Mouse (Mus musculus) forebrain, embryonic 16.5 days (tissue): ENCODE data around the gene Prr5. TPM values are rescaled to one million over a fixed set of nuclear protein-coding genes. Genes with fewer than 3 reads are reported as not detected.

Experiments used
- ATAC-seq: fragments of 200-750 bp; cut with Nextera tagmentation; 2 replicates; pipeline ENCODE4 v1.8.0; 2017; ENCODE audit warnings: mild to moderate bottlenecking, moderate library complexity
- H3K27ac ChIP-seq: fragments of 300-500 bp; sonication (generic); 2 replicates; pipeline ENCODE4 v1.5.1; 2014; ENCODE audit warnings: low read length, control low read depth
- H3K27me3 ChIP-seq: fragments of 300-500 bp; sonication (generic); replicated peaks from 2 replicates; pipeline ENCODE4 v1.6.1; 2014; ENCODE audit warnings: low read length; ENCODE audit not compliant: control insufficient read depth, insufficient read depth
- H3K36me3 ChIP-seq: fragments of 300-500 bp; sonication (generic); 2 replicates; pipeline ENCODE4 v1.6.1; 2014; ENCODE audit not compliant: control insufficient read depth, insufficient read depth
- H3K4me1 ChIP-seq: fragments of 300-500 bp; sonication (generic); replicated peaks from 2 replicates; pipeline ENCODE4 v1.6.1; 2014; ENCODE audit warnings: low read length; ENCODE audit not compliant: control insufficient read depth, insufficient read depth
- H3K4me2 ChIP-seq: fragments of 300-500 bp; sonication (generic); 2 replicates; pipeline ENCODE4 v1.6.1; 2014; ENCODE audit warnings: mild to moderate bottlenecking, low read length, control low read depth
- H3K4me3 ChIP-seq: fragments of 300-500 bp; sonication (generic); replicated peaks from 2 replicates; pipeline ENCODE4 v1.5.1; 2014; ENCODE audit warnings: mild to moderate bottlenecking, low read length, control low read depth
- H3K9ac ChIP-seq: fragments of 300-500 bp; sonication (generic); replicated peaks from 2 replicates; pipeline ENCODE4 v1.6.1; 2014; ENCODE audit warnings: low read depth, low read length, control low read depth
- H3K9me3 ChIP-seq: fragments of 300-500 bp; sonication (generic); 2 replicates; pipeline ENCODE4 v1.6.1; 2016; ENCODE audit warnings: low read length; ENCODE audit not compliant: control insufficient read depth
- WGBS: fragments of 180-500 bp; shearing (Covaris S2); extraction: QIAGEN DNeasy Blood & Tissue Kit; methylation state at CpG from one replicate; pipeline ENCODE4 v1.1.7; 2014; 5-methylcytosine and 5-hydroxymethylcytosine counted together
- polyA plus RNA-seq: library from polyadenylated mRNA; unstranded; fragments of >200 nt; fragmentation: Nextera tagmentation; extraction: Ambion mirVana; gene quantifications from 2 replicates; pipeline ENCODE4 v1.2.1, GENCODE M21; 2015

Prr5 gene
- polyA plus RNA-seq, 1 experiment from 2014 or later = 16.4 TPM

DNA sequence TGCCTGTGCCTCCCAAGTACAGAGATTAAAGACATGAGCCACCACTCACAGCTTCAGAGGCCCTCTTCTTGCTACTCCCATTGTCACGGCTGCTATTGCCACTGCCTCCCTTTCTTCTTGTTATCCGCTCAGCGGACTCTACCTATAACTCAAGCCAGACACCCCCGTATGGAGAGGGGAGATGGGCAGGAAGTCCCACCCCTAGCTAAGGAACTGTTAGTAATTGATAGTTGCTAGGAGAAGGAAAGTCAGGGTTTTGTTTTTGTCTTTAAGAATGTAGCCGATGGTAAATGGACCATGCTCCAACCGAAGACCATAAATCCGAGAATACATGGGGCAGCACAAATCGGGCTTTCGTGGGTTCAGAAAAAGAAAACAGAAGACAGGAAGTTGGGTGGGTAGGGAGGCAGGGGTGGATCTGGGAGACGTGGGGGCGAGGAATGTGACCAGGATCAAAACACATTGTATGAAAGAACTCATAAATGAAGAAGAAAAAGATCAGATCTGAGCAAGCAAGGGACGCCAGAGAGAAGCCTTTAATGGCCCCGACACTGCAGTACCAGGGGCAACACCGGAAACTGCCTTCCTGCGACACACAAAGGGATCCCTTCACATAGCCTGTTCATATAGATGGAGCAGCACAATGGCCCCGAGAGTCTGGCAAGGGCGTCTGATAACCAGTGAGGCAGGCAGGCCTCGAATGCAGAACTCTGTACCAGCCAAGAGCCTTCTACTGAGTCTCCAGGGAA is 62.4 kb downstream of the Prr5 start:
- no peak for ATAC-seq
- Histone ChIP-seq H3K4me3 (no peak overlapping the region), H3K36me3 (no peaks in the 10 kb centered on the region), H3K9me3 (no peaks in the 10 kb centered on the region), H3K27ac (no peak overlapping the region), H3K4me2 (no peak overlapping the region), H3K4me1 (peaks cover 8% of the 10 kb centered on the region; the same call in 1 of the 2 replicates), H3K27me3 (no peaks in the 10 kb centered on the region), H3K9ac (no peak overlapping the region)
- 62% methylated on average over 18 of the region's 18 CpGs for WGBS

DNA sequence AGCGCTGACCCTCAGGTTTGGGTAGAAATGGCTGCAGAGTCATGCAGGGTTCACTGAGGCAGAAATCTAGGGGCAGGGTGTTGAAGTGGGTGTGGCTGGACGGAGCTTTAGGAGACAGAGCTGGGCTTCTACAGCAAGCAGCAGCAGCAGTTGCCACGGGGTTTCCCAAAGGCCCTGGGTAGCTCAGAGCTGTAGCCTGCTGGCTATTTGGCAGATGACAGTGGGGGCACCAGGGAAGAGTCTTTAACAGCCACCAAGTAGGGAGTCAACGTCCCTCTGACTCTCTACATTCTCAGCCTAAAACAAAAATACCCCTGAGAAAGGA is 63.0 kb downstream of the Prr5 start:
- Histone ChIP-seq H3K9ac (no peak overlapping the region), H3K27me3 (no peaks in the 10 kb centered on the region), H3K4me1 (peaks cover 8% of the 10 kb centered on the region; the same call in 1 of the 2 replicates), H3K27ac (no peak overlapping the region), H3K9me3 (no peaks in the 10 kb centered on the region), H3K4me2 (no peak overlapping the region), H3K36me3 (no peaks in the 10 kb centered on the region), H3K4me3 (no peak overlapping the region)
- 56% methylated on average over 4 of the region's 4 CpGs for WGBS
- no peak for ATAC-seq

DNA sequence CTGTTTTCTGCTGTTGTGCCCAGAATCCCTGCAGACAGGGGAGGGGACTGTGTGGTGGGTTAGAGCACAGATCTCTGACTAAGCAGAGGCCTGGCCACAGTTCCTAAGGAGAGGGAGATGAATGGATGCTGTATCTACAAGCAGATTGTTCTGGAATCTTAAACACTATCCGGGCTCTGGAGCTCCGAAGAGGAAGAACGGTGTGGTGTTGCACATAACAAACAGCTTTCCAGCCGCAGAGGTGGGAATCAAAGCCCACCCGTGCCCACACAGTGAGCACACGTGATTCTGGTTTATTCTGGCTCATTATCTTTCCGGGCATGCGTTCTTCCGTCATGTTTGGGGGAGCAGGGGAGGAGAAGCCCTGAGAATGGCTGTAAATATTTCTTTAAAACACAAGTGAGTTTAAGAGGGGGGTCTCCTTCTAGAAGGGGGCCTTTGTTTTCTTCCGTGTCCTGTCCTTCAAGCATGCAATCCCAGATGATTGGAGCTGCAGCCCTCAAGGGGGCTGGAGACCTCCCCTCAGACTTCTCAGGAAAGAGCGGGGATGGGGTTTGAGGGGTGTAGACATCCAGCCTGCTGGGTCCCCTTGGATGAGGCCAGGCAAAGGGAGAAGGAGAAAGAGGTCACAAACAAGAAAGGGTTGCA is 67.0 kb downstream of the Prr5 start:
- Histone ChIP-seq H3K36me3 (no peaks in the 10 kb centered on the region), H3K9ac (no peak overlapping the region), H3K4me1 (peaks cover 5% of the 10 kb centered on the region; the same call in 1 of the 2 replicates), H3K27ac (peak overlapping the region; percentile 30; the same call in 1 of the 2 replicates), H3K9me3 (no peaks in the 10 kb centered on the region), H3K4me2 (peak overlapping the region; percentile 30), H3K4me3 (no peak overlapping the region), H3K27me3 (no peaks in the 10 kb centered on the region)
- 26% methylated on average over 11 of the region's 11 CpGs for WGBS
- peak; percentile 80 for ATAC-seq

DNA sequence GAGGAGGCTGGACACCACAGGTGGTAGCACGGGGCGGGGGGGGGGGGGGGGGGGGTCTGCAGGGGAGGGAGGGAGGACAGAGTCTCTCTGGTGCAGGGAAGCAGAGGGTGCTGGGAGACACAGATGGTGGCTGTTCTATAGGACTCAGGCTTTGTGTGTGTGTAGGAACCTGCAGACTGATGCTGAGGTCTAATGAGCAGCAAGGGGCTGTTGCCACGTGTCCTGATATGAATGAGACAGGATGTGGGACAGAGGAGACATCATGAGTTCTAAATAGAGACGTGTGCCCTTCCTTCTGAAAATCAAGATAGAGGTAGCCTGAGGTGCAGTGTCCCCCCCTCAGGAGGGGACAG is 67.5 kb downstream of the Prr5 start:
- peaks cover 5% of the 10 kb centered on the region; the same call in 1 of the 2 replicates for H3K4me1 ChIP-seq
- H3K4me2 ChIP-seq = no peak overlapping the region
- peak; percentile 36; the same call in 1 of the 2 replicates for ATAC-seq
- no peaks in the 10 kb centered on the region for H3K27me3 ChIP-seq
- H3K36me3 ChIP-seq = no peaks in the 10 kb centered on the region
- H3K9ac ChIP-seq = no peak overlapping the region
- H3K27ac ChIP-seq = no peak overlapping the region
- no peaks in the 10 kb centered on the region for H3K9me3 ChIP-seq
- 28% methylated on average over 3 of the region's 4 CpGs for WGBS
- H3K4me3 ChIP-seq = no peak overlapping the region

DNA sequence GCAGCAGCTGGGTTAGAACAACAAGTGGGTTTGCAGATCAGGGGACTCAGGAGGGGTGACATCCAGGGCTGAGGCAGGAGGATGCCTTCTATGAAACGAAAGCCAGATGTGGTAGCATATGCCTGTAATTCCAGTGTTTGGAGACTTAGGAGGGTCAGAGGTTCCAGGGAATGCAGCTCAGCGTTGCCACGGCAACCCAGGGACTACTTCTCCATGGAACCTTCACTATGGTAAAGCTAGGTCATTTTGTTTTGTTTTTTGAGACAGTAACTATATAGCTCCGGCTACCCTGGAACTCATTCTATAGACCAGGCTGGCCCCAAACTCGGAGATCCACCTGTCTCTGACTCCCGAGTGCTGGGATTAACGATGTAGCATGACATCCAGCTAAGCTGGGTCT is 68.8 kb downstream of the Prr5 start:
- H3K4me2 ChIP-seq = no peak overlapping the region
- H3K27ac ChIP-seq = no peak overlapping the region
- peaks cover 5% of the 10 kb centered on the region; the same call in 1 of the 2 replicates for H3K4me1 ChIP-seq
- no peak for ATAC-seq
- H3K9ac ChIP-seq = no peak overlapping the region
- H3K4me3 ChIP-seq = no peak overlapping the region
- WGBS = 85% methylated on average over 7 of the region's 7 CpGs
- no peaks in the 10 kb centered on the region for H3K27me3 ChIP-seq
- no peaks in the 10 kb centered on the region for H3K9me3 ChIP-seq
- H3K36me3 ChIP-seq = no peaks in the 10 kb centered on the region

DNA sequence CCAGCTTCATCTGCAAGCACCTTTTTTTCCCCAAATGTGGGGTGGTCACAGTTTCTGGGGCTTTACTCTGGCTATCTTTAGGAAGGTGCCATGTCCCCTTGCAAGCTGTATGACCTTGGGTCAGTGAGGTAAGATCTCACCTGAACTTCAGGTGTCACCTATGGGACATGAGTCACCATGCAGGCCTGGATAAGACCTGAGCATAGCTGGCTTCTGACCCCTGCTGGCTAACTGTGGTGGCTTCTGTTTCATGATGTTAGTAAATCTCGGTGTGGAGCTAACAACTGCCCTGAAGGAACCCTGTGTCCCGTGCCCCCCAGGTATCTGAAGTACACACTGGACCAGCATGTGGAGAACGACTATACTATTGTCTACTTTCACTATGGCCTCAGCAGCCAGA is 72.2 kb downstream of the Prr5 start:
- Histone ChIP-seq H3K4me1 (peaks cover 2% of the 10 kb centered on the region; the same call in 1 of the 2 replicates), H3K9ac (no peak overlapping the region), H3K9me3 (no peaks in the 10 kb centered on the region), H3K4me2 (no peak overlapping the region), H3K27ac (no peak overlapping the region), H3K4me3 (no peak overlapping the region), H3K27me3 (no peaks in the 10 kb centered on the region), H3K36me3 (no peaks in the 10 kb centered on the region)
- WGBS = 74% methylated on average over 3 of the region's 3 CpGs
- no peak for ATAC-seq

DNA sequence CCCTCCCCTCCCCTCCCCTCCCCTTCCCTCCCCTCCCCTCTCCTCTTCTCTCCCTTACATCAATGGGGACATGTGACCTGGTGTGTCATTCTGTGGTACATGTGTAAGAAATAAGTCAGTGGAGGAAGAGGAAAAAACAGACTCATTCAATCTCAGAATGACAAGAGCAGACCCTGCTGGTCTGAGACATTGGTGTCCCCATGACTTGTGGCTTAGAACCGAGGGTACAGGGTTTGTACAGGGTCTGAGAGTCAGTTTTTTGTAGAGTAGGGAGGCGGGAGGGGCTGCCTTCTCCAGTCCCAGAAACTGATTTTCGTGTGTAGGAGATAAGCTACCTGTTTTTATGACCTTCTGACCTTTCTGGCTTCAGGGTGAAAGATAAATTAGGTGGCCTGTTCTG is 73.9 kb downstream of the Prr5 start:
- no peaks in the 10 kb centered on the region for H3K36me3 ChIP-seq
- H3K4me1 ChIP-seq = no peaks in the 10 kb centered on the region
- no peak overlapping the region for H3K4me3 ChIP-seq
- H3K9ac ChIP-seq = no peak overlapping the region
- no peaks in the 10 kb centered on the region for H3K9me3 ChIP-seq
- no peak overlapping the region for H3K4me2 ChIP-seq
- no peak overlapping the region for H3K27ac ChIP-seq
- 24% methylated on average over 3 of the region's 3 CpGs for whole genome bisulfite sequencing
- H3K27me3 ChIP-seq = no peaks in the 10 kb centered on the region
- no peak for ATAC-seq

DNA sequence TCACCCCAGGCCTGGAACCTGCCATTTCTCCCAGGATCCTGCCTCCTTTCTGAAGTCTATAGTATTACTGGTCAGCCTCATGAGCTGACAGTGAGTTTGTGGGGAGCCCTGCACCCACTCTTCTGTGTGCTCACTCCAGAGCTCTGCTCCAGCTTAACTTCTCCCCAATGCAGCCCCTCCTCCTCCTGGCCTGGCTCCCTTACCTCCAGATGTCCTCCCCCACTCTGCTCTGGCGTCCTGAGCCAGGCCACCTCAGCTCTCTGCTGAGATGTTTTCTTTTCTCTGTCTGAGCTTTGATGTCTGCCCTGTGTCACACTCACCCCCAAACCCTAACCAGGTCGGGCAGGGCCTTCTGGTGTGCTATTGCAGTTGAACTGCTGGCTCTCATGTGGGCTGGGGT is 74.9 kb downstream of the Prr5 start:
- Histone ChIP-seq H3K9me3 (no peaks in the 10 kb centered on the region), H3K4me1 (no peaks in the 10 kb centered on the region), H3K36me3 (no peaks in the 10 kb centered on the region), H3K27ac (no peak overlapping the region), H3K4me3 (no peak overlapping the region), H3K27me3 (no peaks in the 10 kb centered on the region), H3K9ac (no peak overlapping the region), H3K4me2 (no peak overlapping the region)
- WGBS = 24% methylated on average over 2 of the region's 2 CpGs
- ATAC-seq = no peak

DNA sequence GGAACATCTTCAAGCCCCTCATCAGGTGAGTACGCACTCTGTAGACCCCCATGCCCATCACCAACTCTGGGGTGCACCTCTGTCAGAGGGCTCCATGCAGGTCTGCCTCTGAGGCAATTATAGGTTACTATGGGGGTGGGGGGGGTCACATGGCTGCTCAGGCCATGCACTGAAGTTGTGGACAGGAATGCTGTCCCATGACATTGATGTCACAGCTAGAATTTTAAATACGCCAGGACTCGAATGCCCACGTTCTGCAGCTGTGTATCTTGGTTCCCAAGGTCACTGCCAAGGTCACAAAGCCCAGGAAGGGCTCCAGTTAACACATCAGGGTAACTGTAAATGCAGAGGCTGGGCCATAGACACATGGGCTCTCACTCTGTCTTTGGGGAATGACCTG is 76.4 kb downstream of the Prr5 start:
- no peak overlapping the region for H3K4me3 ChIP-seq
- no peak for ATAC-seq
- no peaks in the 10 kb centered on the region for H3K27me3 ChIP-seq
- H3K9me3 ChIP-seq = no peaks in the 10 kb centered on the region
- no peaks in the 10 kb centered on the region for H3K4me1 ChIP-seq
- 92% methylated on average over 4 of the region's 4 CpGs for WGBS
- H3K9ac ChIP-seq = no peak overlapping the region
- no peak overlapping the region for H3K27ac ChIP-seq
- H3K36me3 ChIP-seq = no peaks in the 10 kb centered on the region
- no peak overlapping the region for H3K4me2 ChIP-seq
